Mouse (Mus musculus) embryonic fibroblast, embryonic 13.5 days (primary cell): ENCODE data around the gene Spint2.

Experiments
- CTCF ChIP-seq: IDR thresholded peaks from 2 replicates; pipeline ENCODE4 v1.5.1; 2011; ENCODE audit warnings: mild to moderate bottlenecking, control low read depth, low read length, moderate library complexity, borderline replicate concordance; ENCODE audit not compliant: insufficient read depth
- POLR2A ChIP-seq: IDR thresholded peaks from 2 replicates; pipeline ENCODE4 v1.6.1; 2011; ENCODE audit warnings: low read depth, mild to moderate bottlenecking, control low read depth, low read length, moderate library complexity

DNA sequence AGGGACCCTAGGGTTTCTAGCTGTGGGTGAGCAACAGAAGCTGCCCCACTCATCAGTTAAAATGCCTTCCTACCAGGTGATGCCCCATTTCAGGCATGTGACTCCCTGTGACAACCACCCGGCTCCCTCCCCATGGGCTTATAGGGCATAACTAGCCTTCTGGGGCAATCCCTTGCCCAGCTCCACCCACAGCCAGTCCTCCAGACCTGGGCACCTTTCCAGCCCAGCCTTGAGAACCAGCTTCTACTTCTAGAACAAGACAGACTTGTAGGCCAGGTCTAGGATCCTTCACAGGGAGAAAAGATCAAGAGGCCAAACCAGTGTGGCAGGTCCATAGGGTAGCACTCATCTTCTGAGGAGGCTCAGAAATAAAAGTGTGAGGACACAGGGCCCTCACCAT is 24.3 kb downstream of the Spint2 start:
- TF ChIP-seq CTCF (no peak), POLR2A (no peak)
